Mouse (Mus musculus): Measurements from ENCODE around the gene Ccdc182. TPM values are rescaled to one million over a fixed set of nuclear protein-coding genes. Genes with fewer than 3 reads are reported as not detected.

The Ccdc182 gene
- total and polyA plus RNA-seq, 2 experiments from 2014 or later = not detected

DNA sequence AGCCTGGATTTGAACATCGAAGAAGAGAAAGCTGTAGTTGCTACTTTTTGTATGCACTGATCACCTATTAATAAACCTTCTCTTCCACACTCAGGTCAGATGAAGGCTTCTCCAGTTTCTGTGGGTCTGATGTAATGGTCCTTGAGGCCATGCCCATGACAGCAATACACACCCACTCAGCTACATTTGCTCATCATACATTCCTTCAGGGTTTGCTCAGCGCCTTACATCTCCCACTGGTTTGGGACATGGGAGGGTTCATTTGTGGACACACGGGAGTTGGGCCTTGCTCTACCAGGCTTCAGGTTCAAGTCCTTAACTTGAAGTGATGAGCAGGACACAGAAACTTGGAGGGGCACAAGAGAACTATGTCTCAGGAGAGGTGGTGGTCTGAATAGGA is 44.1 kb downstream of the Ccdc182 start:
- Histone ChIP-seq H3K36me3 (replicated peaks; ENCODE audit: control insufficient read depth, insufficient read depth, low read length) (peaks cover 8% of the 10 kb centered on the region), H3K27me3 (ENCODE audit: control insufficient read depth, insufficient read depth, low read length) (no peaks in the 10 kb centered on the region)
- DNase-seq (ENCODE audit: low spot score) = no peak

More for the DNA sequence above, 44.1 kb downstream of the Ccdc182 start:
- Histone ChIP-seq H3K4me2 (ENCODE audit: low read depth, low read length) (no peak overlapping the region), H3K27ac (ENCODE audit: low read depth) (no peak overlapping the region), H3K4me1 (ENCODE audit: control insufficient read depth, insufficient read depth) (no peaks in the 10 kb centered on the region), H3K9me3 (replicated peaks; ENCODE audit: control insufficient read depth, low read length) (no peaks in the 10 kb centered on the region), H3K9ac (replicated peaks; ENCODE audit: low read depth, low read length) (no peak overlapping the region), H3K4me3 (ENCODE audit: low read depth, low read length) (no peak overlapping the region)
- no peak for TF ChIP-seq EP300 (IDR thresholded peaks at IDR 0.05; ENCODE audit: low read depth)
- TF ChIP-seq CTCF (IDR thresholded peaks at IDR 0.05; ENCODE audit: low read depth) = no peak
- no peak for ATAC-seq (ENCODE audit: insufficient read depth, low read depth)
- 88% methylated on average over 3 of the region's 3 CpGs for WGBS

Other genes with a start within 250 kb of the Ccdc182 start
- gene Srsf1, start 246.7 kb upstream of the Ccdc182 start, total RNA-seq (2014; rRNA removed; ENCODE audit: low replicate concordance) = 195 and 223 TPM in 2 replicates
- 82.2 and 83.5 TPM in 2 replicates for gene Srsf1, start 246.7 kb upstream of the Ccdc182 start, polyA plus RNA-seq (2015; fragmentation: Nextera tagmentation; extraction: Ambion mirVana)
- gene Vezf1, start 225.8 kb upstream of the Ccdc182 start, total RNA-seq (2014; rRNA removed; ENCODE audit: low replicate concordance) = 31.9 and 35.5 TPM in 2 replicates
- gene Vezf1, start 225.8 kb upstream of the Ccdc182 start, polyA plus RNA-seq (2015; fragmentation: Nextera tagmentation; extraction: Ambion mirVana) = 17.6 and 18.2 TPM in 2 replicates
- gene Cuedc1, start 196.0 kb upstream of the Ccdc182 start, total RNA-seq (2014; rRNA removed; ENCODE audit: low replicate concordance) = 15.1 and 19.2 TPM in 2 replicates
- 17.0 and 17.5 TPM in 2 replicates for gene Cuedc1, start 196.0 kb upstream of the Ccdc182 start, polyA plus RNA-seq (2015; fragmentation: Nextera tagmentation; extraction: Ambion mirVana)
- gene Mrps23, start 89.7 kb upstream of the Ccdc182 start, total RNA-seq (2014; rRNA removed; ENCODE audit: low replicate concordance) = 77.6 and 240 TPM in 2 replicates
- gene Mrps23, start 89.7 kb upstream of the Ccdc182 start, polyA plus RNA-seq (2015; fragmentation: Nextera tagmentation; extraction: Ambion mirVana) = 156 TPM in 2 replicates